Mouse (Mus musculus) layer of hippocampus, postnatal 14 days (tissue): ENCODE measurements around the gene Sorbs1. TPM values are rescaled to one million over a fixed set of nuclear protein-coding genes. Genes with fewer than 3 reads are reported as not detected.

Experiments
- DNase-seq, 2 experiments: peaks; one replicate each; pipeline ENCODE4 v3.0.0; 2021 to 2022; ENCODE audit warnings: low spot score in 2 of 2, mixed read lengths in 1 of 2
- total RNA-seq, 2 experiments: library from RNA; stranded (reverse); gene quantifications; 2 replicates each; pipeline ENCODE4 v1.2.3; 2021

Sorbs1 gene
- total RNA-seq, 2 experiments from 2014 or later, result 182 to 186 TPM

DNA sequence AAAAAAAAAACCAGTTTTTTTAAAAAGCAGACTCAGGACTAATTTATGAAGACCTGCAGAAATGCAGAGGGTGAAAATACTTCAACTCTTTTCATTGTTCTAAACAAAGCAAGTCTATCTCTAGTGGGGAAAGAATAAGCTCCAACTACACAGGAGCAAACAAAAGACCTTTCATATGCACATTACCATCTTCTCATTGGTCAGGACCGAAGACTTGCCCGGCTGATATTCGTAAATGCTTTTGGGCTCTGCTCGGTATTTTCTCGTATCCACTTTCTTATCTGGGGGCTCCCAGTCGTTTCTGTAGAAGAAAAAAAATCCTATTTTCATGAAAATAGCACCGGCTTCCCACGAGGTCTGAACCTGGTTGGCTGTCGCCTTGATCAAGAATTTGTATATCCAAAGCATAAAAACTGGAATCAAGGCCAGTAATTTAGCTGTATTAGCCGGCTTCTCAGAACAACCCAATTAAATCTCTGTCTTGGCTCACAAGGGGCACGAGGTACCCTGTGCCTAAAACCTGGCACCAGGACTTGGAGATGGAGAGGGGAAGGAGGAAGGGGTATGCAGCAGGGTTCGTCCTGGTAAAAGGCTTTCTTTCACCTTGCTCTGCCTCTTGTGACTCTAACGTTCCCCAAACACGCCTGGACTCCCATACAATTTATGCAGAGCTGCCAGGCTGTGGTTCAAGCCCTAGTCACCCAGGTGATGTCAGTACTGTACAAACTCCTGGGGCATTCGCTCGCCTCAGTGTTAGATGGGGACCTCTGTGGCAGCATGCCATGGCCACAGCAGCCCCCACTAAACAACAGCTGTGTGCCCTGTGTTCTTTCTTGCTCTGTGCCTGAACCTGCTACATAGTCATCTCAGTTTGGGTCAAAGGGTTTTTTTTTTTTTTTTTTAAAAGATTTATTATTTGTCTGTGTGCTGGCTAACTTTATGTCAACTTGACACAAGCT, 163.6 kb downstream of the Sorbs1 start:
- no peak for DNase-seq

DNA sequence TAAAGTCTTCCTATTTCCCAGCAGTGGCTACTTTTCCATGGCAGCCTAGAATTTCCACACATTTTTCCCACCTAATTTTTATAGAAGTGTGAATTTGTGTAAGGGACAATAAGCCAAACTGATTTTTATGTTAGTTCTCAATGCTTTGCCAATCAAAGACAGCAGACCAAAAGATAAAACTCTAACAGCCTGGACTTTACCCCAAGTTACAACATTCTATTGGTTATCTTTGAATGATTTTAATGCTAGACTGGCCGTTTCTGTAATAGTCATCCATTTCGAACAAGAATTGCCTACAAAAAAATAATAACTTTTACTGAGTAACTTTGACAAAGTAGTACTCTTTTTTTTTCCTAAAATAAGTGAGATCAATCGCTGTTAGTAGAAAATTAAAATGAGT, 164.3 kb downstream of the Sorbs1 start:
- DNase-seq, result no peak

GRCm38 (mm10) chr19:40348652-40349051, 164.9 kb downstream of the Sorbs1 start:
- DNase-seq, result no peak

- DNase-seq, result peak in 1 of 2 experiments; percentile 72
These were observed 165.4 kb downstream of the Sorbs1 start for GRCm38 (mm10) chr19:40348175-40348574.

GRCm38 (mm10) chr19:40346908-40347307, 166.7 kb downstream of the Sorbs1 start:
- DNase-seq, result no peak

GRCm38 (mm10) chr19:40346232-40346844, 167.2 kb downstream of the Sorbs1 start:
- no peak for DNase-seq

DNA sequence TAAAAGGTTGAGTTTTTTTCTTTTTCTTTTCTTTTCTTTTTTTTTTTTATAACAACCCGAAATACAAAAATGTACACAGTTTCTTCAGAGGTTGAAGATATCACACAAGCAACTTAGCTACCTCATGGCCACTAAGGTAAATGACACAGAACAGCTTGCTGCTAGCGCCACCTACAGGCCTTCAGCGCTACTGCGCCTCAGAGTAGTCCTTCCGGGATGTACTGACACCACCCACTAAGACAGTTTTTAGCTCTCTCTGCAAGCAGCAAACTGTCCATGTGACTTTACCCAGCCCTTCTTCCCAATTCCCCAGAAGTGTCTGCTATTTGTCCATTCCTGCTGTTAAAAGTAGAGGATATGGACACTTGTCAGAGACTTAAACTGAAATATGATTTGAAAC, 167.9 kb downstream of the Sorbs1 start:
- peak in 1 of 2 experiments; percentile 43 for DNase-seq

DNA sequence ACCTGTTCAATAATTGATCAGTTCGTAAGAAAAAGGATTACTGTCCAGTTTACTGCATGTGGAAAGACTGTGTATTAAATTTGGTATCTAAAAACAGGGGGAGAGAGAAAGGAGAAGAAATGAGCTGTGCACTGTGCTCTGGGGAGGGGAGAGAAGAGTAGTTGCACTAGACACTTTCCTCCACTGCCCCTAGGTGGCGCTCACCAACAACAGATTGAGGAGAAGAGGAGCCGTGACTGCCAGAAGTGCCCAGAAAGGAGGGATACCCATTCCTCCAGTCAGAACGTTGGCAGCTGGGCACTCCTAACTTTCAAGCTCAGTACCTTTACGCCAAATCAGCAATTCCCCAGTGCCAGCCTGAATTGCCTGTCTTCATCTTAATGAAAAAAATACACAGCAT, 170.6 kb downstream of the Sorbs1 start:
- peak; percentile 79 to 89 for DNase-seq

- no peak for DNase-seq
These were observed 172.4 kb downstream of the Sorbs1 start for GRCm38 (mm10) chr19:40341141-40341540.

GRCm38 (mm10) chr19:40336694-40337093, 176.9 kb downstream of the Sorbs1 start:
- no peak for DNase-seq

DNA sequence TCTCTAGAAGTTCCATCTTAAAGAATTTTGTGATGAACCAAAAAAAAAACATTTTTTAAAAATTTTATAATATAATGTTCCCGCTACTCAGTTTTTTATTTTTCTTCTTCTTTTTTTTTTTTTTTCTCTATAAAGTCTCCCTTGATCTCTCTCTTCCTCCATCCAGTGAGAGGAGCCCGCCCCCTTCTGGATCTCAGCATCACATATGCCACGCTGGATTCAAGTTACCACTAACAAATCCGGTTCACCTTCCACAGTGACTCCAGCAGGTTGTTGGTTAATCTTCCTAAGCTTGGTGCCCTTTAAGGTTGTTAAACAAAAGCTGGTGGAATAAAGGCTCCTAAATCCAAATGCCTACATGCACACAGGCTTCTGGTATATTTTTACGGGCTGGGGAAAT, 179.7 kb downstream of the Sorbs1 start:
- DNase-seq, result no peak

DNA sequence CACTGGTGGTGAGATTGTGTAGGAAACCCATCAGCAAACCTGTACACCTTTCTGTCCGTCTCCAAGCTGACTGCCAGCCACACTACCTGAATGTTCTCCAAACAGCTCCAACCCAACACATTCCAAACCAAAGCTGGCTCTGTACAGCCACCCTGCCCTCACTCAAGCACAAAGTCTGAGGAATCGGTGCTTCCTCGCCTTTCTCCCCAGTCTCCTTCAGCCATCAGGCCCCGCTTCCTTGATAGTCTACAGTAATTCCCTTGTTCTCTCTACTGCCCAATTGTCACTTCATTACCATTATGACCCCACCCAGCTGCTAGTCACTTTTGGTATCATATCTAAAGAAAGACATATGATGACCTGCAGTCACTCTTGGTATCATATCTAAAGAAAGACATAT, 180.5 kb downstream of the Sorbs1 start:
- no peak for DNase-seq

GRCm38 (mm10) chr19:40332303-40332702, 181.3 kb downstream of the Sorbs1 start:
- DNase-seq, result no peak

- no peak for DNase-seq
These were observed 181.7 kb downstream of the Sorbs1 start for GRCm38 (mm10) chr19:40331846-40332245.

DNA sequence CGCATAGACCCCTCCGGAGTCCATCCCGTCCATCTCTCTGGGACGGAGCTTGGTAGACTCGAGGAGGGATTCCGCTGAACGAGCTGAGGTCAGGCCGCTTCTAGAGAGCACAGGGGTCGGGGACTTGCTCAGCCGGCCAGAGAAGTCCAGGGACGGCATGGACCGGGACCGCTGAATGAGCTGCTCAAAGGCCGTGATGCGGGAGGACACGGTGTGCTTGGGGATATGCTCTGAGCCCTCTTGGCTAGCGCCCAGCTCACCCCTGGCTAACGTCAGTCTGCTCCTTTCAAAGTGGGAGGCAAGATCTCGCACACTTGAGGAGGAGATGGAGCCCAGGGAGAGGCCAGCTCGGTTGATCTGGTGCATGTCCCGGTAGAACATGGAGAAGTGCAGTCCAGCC, 187.5 kb downstream of the Sorbs1 start:
- DNase-seq, result no peak

DNA sequence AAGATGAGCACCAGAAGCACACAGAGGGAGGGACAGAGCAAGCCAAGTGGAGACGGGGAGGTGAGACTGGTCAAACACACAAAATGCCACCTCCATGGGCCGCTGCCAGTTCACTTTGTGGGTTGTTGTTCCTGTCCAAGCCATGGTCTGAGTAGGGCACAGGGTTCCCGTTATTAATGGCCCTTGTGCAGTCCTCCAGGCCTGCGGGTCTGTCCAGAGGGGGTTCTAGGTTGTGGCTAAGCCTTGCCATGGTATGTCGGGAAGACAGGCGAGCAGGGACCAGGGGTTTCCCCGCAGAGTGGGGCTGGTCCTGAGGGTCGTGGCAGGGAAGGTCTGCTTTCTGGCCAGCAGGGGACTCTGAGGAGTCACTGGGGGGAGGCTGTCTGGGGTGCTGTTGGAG, 188.2 kb downstream of the Sorbs1 start:
- DNase-seq, result no peak

GRCm38 (mm10) chr19:40322226-40322625, 191.4 kb downstream of the Sorbs1 start:
- DNase-seq, result no peak

- DNase-seq, result no peak
These were observed 194.4 kb downstream of the Sorbs1 start for GRCm38 (mm10) chr19:40319199-40319598.

DNA sequence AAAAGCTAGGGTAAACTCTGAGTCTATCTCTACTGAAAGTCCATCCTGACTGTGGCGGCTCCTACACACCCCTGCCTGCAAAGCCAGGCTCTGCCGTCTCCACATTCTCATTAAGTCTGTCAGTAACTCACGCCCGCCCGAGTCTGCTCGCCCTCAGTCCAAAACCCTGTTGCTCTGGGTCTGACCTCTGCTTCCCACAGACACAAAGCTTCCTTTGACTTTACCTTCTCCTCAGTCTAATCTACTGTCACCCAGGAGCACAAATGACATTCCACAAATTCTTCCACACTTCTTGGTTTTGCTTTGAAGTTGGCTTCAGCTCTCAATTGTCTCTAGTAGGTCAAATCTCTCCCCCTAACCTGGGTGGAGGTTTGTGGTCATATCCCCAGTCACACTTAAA, 195.1 kb downstream of the Sorbs1 start:
- no peak for DNase-seq

- no peak for DNase-seq
These were observed 196.6 kb downstream of the Sorbs1 start for GRCm38 (mm10) chr19:40317001-40317400.

DNA sequence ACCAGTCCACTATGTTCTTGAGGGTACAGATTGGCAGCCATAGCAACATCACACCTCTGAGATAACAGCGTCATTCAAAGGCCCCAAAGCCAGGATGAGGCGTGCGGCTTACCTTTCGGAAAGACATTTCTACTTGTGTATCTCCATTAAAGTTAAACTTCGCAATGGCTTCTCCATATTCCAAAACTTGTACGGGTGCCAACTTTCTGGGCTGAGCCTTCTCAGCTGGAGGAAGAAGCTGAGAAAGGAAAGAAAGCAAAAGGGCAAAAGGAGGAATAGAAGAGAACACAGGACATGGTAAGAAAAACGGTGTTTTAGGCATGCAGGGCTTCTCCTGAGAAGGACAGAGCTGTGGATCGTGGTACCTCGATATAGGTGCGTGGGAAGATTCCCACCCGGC, 199.3 kb downstream of the Sorbs1 start:
- DNase-seq, result no peak

DNA sequence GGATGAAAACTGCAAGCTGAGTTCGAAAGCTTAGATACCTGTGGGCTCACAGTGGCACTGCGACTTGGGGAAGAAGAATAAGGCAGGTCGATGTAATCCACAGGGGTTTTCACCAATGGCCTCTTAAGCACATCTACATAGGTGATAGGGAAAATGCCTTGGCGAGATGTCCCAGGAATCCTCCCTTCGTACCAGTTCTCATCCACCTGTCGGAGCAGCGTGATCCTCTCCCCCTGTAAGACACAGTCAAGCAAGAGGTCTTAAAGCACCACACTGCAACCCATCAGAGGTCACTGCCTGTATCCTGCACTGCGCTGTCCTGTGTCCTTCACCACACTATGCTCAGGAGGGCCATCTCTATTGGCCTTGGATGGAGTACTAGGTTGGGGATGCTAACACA, 201.9 kb downstream of the Sorbs1 start:
- no peak for DNase-seq
